Mouse (Mus musculus) MEL (cell line): ENCODE data around the gene Supt4a.

Experiments
- CHD1 ChIP-seq: IDR thresholded peaks from 2 replicates; pipeline ENCODE4 v1.6.1; 2012; ENCODE audit warnings: low read depth, mild to moderate bottlenecking, inconsistent platforms, low read length, improper control_type of control experiment
- CTCF ChIP-seq, 3 experiments: IDR thresholded peaks in 2 of 3; conservative IDR thresholded peaks in 1 of 3; 2 replicates each; pipeline ENCODE4 v1.5.1; 2011 to 2012; ENCODE audit warnings: low read length in 3 of 3, low read depth in 2 of 3, mild to moderate bottlenecking in 2 of 3, improper control_type of control experiment in 1 of 3, inconsistent platforms in 1 of 3, mixed read lengths in 1 of 3, moderate library complexity in 1 of 3; ENCODE audit not compliant: control insufficient read depth in 1 of 3, insufficient read depth in 1 of 3, poor library complexity in 1 of 3, severe bottlenecking in 1 of 3
- EP300 ChIP-seq, 2 experiments: IDR thresholded peaks; 2 replicates each; pipeline ENCODE4 v1.6.1; 2011; ENCODE audit warnings: improper control_type of control experiment in 2 of 2, low read length in 2 of 2, low read depth in 1 of 2, mild to moderate bottlenecking in 1 of 2
- GATA1 ChIP-seq: IDR thresholded peaks from 2 replicates; pipeline ENCODE4 v1.6.1; 2011; ENCODE audit warnings: low read depth, low read length, improper control_type of control experiment
- MAX ChIP-seq: IDR thresholded peaks from 2 replicates; pipeline ENCODE4 v1.6.1; 2011; ENCODE audit warnings: low read length, improper control_type of control experiment
- MXI1 ChIP-seq: IDR thresholded peaks from 2 replicates; pipeline ENCODE4 v1.6.1; 2011; ENCODE audit warnings: mild to moderate bottlenecking, low read depth, low read length, improper control_type of control experiment
- MYC ChIP-seq: IDR thresholded peaks from 2 replicates; pipeline ENCODE4 v1.6.1; 2011; ENCODE audit warnings: low read depth, mild to moderate bottlenecking, low read length, improper control_type of control experiment, moderate library complexity
- NELFE ChIP-seq: IDR thresholded peaks from 2 replicates; pipeline ENCODE4 v1.6.1; 2011; ENCODE audit warnings: low read depth, low read length, improper control_type of control experiment
- NRF1 ChIP-seq: IDR thresholded peaks from 2 replicates; pipeline ENCODE4 v1.6.1; 2014; ENCODE audit warnings: low read depth, mild to moderate bottlenecking, inconsistent platforms, low read length, improper control_type of control experiment, moderate library complexity; ENCODE audit not compliant: poor library complexity, insufficient read depth, severe bottlenecking
- POLR2AphosphoS2 ChIP-seq: IDR thresholded peaks from 2 replicates; pipeline ENCODE4 v1.6.1; 2011; ENCODE audit warnings: low read length, improper control_type of control experiment
- RCOR1 ChIP-seq: IDR thresholded peaks from 2 replicates; pipeline ENCODE4 v1.6.1; 2012; ENCODE audit warnings: low read depth, mild to moderate bottlenecking, inconsistent platforms, low read length, improper control_type of control experiment
- TBP ChIP-seq: IDR thresholded peaks from 2 replicates; pipeline ENCODE4 v1.8.0; 2011; ENCODE audit warnings: low read depth, low read length, improper control_type of control experiment
- TCF12 ChIP-seq: IDR thresholded peaks from 2 replicates; pipeline ENCODE4 v1.6.1; 2014; ENCODE audit warnings: low read depth, mild to moderate bottlenecking, inconsistent platforms, low read length, improper control_type of control experiment, moderate library complexity
- ZNF384 ChIP-seq: IDR thresholded peaks from 2 replicates; pipeline ENCODE4 v1.6.1; 2012; ENCODE audit warnings: low read depth, mild to moderate bottlenecking, inconsistent platforms, low read length, improper control_type of control experiment

GRCm38 (mm10) chr11:87690054-87690740 lies 47.2 kb upstream of the Supt4a start:
- peak; percentile 44 for TF ChIP-seq NELFE
- no peak; the same call in 1 of the 2 replicates for TF ChIP-seq MXI1
- peak; percentile 38; the same call in 1 of the 2 replicates for TF ChIP-seq RCOR1
- peak; percentile 90 for TF ChIP-seq GATA1
- TF ChIP-seq MAX = no peak; the same call in 1 of the 2 replicates
- no peak for TF ChIP-seq MYC
- peak in 1 of 2 experiments; percentile 66; a peak in 2 of 4 replicates for TF ChIP-seq EP300 (IDR thresholded peaks at IDR 0.05; ENCODE audit: low read depth in 1 of 2, low read length in 2 of 2)
- no peak for TF ChIP-seq CTCF (IDR thresholded peaks at IDR 0.05 in 2 of 3, conservative IDR thresholded peaks at IDR 0.05 in 1 of 3; ENCODE audit: control insufficient read depth in 1 of 3, insufficient read depth in 1 of 3, low read depth in 2 of 3, low read length in 3 of 3, poor library complexity in 1 of 3, severe bottlenecking in 1 of 3)
- TF ChIP-seq ZNF384 = peak; percentile 43
- 0 out of 2 replicates have a peak, but pooled peaks have one; percentile 18 for TF ChIP-seq TBP
- TF ChIP-seq TCF12 = peak; percentile 34; the same call in 1 of the 2 replicates
- no peak for TF ChIP-seq CHD1
- no peak for TF ChIP-seq POLR2AphosphoS2
- TF ChIP-seq NRF1 = peak; percentile 45; the same call in 1 of the 2 replicates
